Mouse (Mus musculus): Measurements from ENCODE around the gene Cnmd.

- no peak for TF ChIP-seq HCFC1 (IDR thresholded peaks at IDR 0.05; ENCODE audit: low read depth, low read length)
- TF ChIP-seq USF2 (conservative IDR thresholded peaks at IDR 0.05; ENCODE audit: low read depth, low read length) = no peak
- no peak for TF ChIP-seq UBTF (IDR thresholded peaks at IDR 0.05; ENCODE audit: low read depth, low read length)
- no peak for TF ChIP-seq PAX5 (IDR thresholded peaks at IDR 0.05; ENCODE audit: low read length)
- no peak for TF ChIP-seq MAX (IDR thresholded peaks at IDR 0.05; ENCODE audit: low read length)
- TF ChIP-seq POLR2A (IDR thresholded peaks at IDR 0.05; ENCODE audit: low read depth, low read length) = no peak
- no peak for TF ChIP-seq CTCF (conservative IDR thresholded peaks at IDR 0.05 in 1 of 2, IDR thresholded peaks at IDR 0.05 in 1 of 2; ENCODE audit: low read depth in 2 of 2, low read length in 2 of 2)
Observed at GRCm38 (mm10) chr14:79621143-79621542, 40.8 kb downstream of the Cnmd start.
